23 mouse cellular contexts compared by ENCODE assay signal in the genomic region with DNA sequence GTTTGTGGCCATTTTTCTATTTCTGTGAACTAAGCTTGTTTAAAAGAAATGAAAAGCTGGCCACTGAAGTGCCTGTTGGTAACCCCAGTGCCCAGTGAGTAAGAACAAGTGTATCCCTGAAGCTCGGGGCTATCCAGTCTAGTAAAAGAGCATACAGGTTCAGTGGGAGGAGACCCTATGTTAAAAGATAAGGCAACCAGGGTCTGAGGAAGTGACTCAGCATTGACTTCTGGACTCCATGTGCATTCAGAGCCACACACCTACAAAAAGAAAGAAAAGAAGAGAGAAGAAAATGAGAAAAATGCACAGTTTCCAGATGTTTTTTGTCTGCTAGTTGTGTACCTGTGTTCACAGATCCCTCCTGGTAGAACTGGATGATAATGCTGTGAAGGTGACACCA. TPM values are rescaled to one million over a fixed set of nuclear protein-coding genes. Genes with fewer than 3 reads are reported as not detected.
"Had no signal": no experiment of that assay in that cellular context is flagged by ENCODE, and none has a peak within 500 bp of the region (broad histone marks: within the 10 kb centered on the region; RNA-seq: fewer than 3 reads in every experiment).

No protein-coding gene starts in this region.

- H3K9ac ChIP-seq: kidney, embryonic 15.5 days; limb, embryonic 12.5 days; limb, embryonic 15.5 days; liver, embryonic 15.5 days; neural tube, embryonic 12.5 days; neural tube, embryonic 15.5 days; stomach, embryonic 15.5 days had no signal

- H3K27me3 ChIP-seq: kidney, embryonic 15.5 days; limb, embryonic 12.5 days; limb, embryonic 15.5 days; liver, embryonic 15.5 days; neural tube, embryonic 12.5 days; neural tube, embryonic 15.5 days; stomach, embryonic 15.5 days had no signal

- H3K4me2 ChIP-seq: kidney, embryonic 15.5 days; limb, embryonic 12.5 days; limb, embryonic 15.5 days; liver, embryonic 15.5 days; midbrain, embryonic 11.5 days; neural tube, embryonic 12.5 days; neural tube, embryonic 15.5 days; stomach, embryonic 15.5 days had no signal

- H3K27ac ChIP-seq: kidney, embryonic 15.5 days; limb, embryonic 12.5 days; limb, embryonic 15.5 days; liver, embryonic 15.5 days; neural tube, embryonic 12.5 days; neural tube, embryonic 15.5 days; stomach, embryonic 15.5 days had no signal

- DNase-seq: kidney, adult 11 months; kidney, adult 8-10 months; kidney, postnatal 10 days; kidney, postnatal 36 days; left cerebral cortex, postnatal 4 days; lung, adult 2 months; lung, postnatal 14 days; lung, postnatal 4 days; midbrain, embryonic 14.5 days; right cerebral cortex, adult 18-20 months; right cerebral cortex, postnatal 14 days; spleen, adult 18-20 months; thymus, postnatal 25 days had no signal

- H3K9me3 ChIP-seq: kidney, embryonic 15.5 days; limb, embryonic 15.5 days; liver, embryonic 15.5 days; neural tube, embryonic 15.5 days; stomach, embryonic 15.5 days had no signal

- H3K4me3 ChIP-seq: kidney, embryonic 15.5 days; limb, embryonic 12.5 days; limb, embryonic 15.5 days; liver, embryonic 15.5 days; neural tube, embryonic 12.5 days; neural tube, embryonic 15.5 days; stomach, embryonic 15.5 days had no signal

- H3K4me1 ChIP-seq: kidney, embryonic 15.5 days; limb, embryonic 12.5 days; limb, embryonic 15.5 days; liver, embryonic 15.5 days; neural tube, embryonic 12.5 days; neural tube, embryonic 15.5 days; stomach, embryonic 15.5 days had no signal

RNA-seq across cellular contexts. Expression of a gene that starts 10.9 kb away (rescaled TPM):
- total RNA-seq: layer of hippocampus, postnatal 10 days; left cerebral cortex, postnatal 14 days; left cerebral cortex, postnatal 4 days had no signal
- polyA plus RNA-seq: kidney, embryonic 15.5 days; limb, embryonic 12.5 days; liver, embryonic 15.5 days had no signal
